Mouse (Mus musculus) left cerebral cortex, postnatal 14 days (tissue): ENCODE data around the gene Tiam1. TPM values are rescaled to one million over a fixed set of nuclear protein-coding genes. Genes with fewer than 3 reads are reported as not detected.

Experiments used
- DNase-seq, 2 experiments: peaks; one replicate each; pipeline ENCODE4 v3.0.0; 2021 to 2022; ENCODE audit warnings: low spot score in 2 of 2, mixed read lengths in 1 of 2
- intact Hi-C: fragments of 180-260 bp; cut with DNase I; formaldehyde crosslinking; loops from one replicate; pipeline ENCODE4 v1.15.1; 2025
- total RNA-seq, 2 experiments: library from RNA; stranded (reverse); gene quantifications; 2 replicates each; pipeline ENCODE4 v1.2.3; 2021

Tiam1 gene
- total RNA-seq, 2 experiments from 2014 or later, result 88.5 to 101 TPM

GRCm38 (mm10) chr16:89906909-89907308 lies 236.7 kb downstream of the Tiam1 start:
- DNase-seq, result no peak
- intact Hi-C loops, result no loop called here

- DNase-seq, result no peak
- intact Hi-C loops, result no loop called here
Measured at GRCm38 (mm10) chr16:89905730-89906305, 237.8 kb downstream of the Tiam1 start.

GRCm38 (mm10) chr16:89904121-89904520 lies 239.4 kb downstream of the Tiam1 start:
- no peak for DNase-seq
- intact Hi-C loops, result no loop called here

GRCm38 (mm10) chr16:89902578-89903304 lies 240.8 kb downstream of the Tiam1 start:
- intact Hi-C loops, result no loop called here
- DNase-seq, result no peak

GRCm38 (mm10) chr16:89900681-89901080 lies 242.9 kb downstream of the Tiam1 start:
- no peak for DNase-seq
- intact Hi-C loops, result no loop called here

GRCm38 (mm10) chr16:89899192-89899591 lies 244.4 kb downstream of the Tiam1 start:
- peak; percentile 52 to 86 for DNase-seq
- intact Hi-C loops, result no loop called here

GRCm38 (mm10) chr16:89898299-89898625 lies 245.3 kb downstream of the Tiam1 start:
- intact Hi-C loops, result no loop called here
- DNase-seq, result no peak

- intact Hi-C loops, result no loop called here
- peak; percentile 73 to 92 for DNase-seq
Measured at GRCm38 (mm10) chr16:89897547-89898298, 245.8 kb downstream of the Tiam1 start.

GRCm38 (mm10) chr16:89896885-89897546 lies 246.6 kb downstream of the Tiam1 start:
- no peak for DNase-seq
- intact Hi-C loops, result no loop called here

- intact Hi-C loops, result no loop called here
- DNase-seq, result no peak
Measured at GRCm38 (mm10) chr16:89896392-89896791, 247.2 kb downstream of the Tiam1 start.

GRCm38 (mm10) chr16:89895283-89895682 lies 248.3 kb downstream of the Tiam1 start:
- no peak for DNase-seq
- intact Hi-C loops, result no loop called here

- intact Hi-C loops, result no loop called here
Measured at GRCm38 (mm10) chr16:89894816-89895215, 248.8 kb downstream of the Tiam1 start.

GRCm38 (mm10) chr16:89890515-89891189 lies 252.9 kb downstream of the Tiam1 start:
- intact Hi-C loops, result no loop called here
- no peak for DNase-seq

More at GRCm38 (mm10) chr16:89894816-89895215, 248.8 kb downstream of the Tiam1 start:
- DNase-seq, result no peak

- DNase-seq, result peak in 1 of 2 experiments; percentile 53
- intact Hi-C loops, result no loop called here
Measured at GRCm38 (mm10) chr16:89889890-89890462, 253.6 kb downstream of the Tiam1 start.

- DNase-seq, result no peak
- intact Hi-C loops, result no loop called here
Measured at GRCm38 (mm10) chr16:89886561-89886960, 257.0 kb downstream of the Tiam1 start.

- no peak for DNase-seq
- intact Hi-C loops, result no loop called here
Measured at GRCm38 (mm10) chr16:89885661-89886060, 257.9 kb downstream of the Tiam1 start.

- no peak for DNase-seq
- intact Hi-C loops, result no loop called here
Measured at GRCm38 (mm10) chr16:89883897-89884296, 259.7 kb downstream of the Tiam1 start.

GRCm38 (mm10) chr16:89882477-89883234 lies 260.9 kb downstream of the Tiam1 start:
- no peak for DNase-seq
- intact Hi-C loops, result no loop called here

- intact Hi-C loops, result no loop called here
- no peak for DNase-seq
Measured at GRCm38 (mm10) chr16:89877206-89877605, 266.4 kb downstream of the Tiam1 start.
